Mouse (Mus musculus) adrenal gland, adult 8-10 months (tissue): ENCODE measurements around the gene Zfp426. TPM values are rescaled to one million over a fixed set of nuclear protein-coding genes. Genes with fewer than 3 reads are reported as not detected.

Experiments
- DNase-seq: peaks from one replicate; pipeline ENCODE4 v3.0.0; 2022
- total RNA-seq, 4 experiments: library from RNA; stranded (reverse); gene quantifications; 2 replicates each; pipeline ENCODE4 v1.2.4; 2022

The Zfp426 gene
- total RNA-seq, 4 experiments from 2014 or later = 29.4 to 33.4 (median 32.1) TPM

GRCm38 (mm10) chr9:20453647-20454046 lies 38.9 kb downstream of the Zfp426 start:
- no peak for DNase-seq

DNA sequence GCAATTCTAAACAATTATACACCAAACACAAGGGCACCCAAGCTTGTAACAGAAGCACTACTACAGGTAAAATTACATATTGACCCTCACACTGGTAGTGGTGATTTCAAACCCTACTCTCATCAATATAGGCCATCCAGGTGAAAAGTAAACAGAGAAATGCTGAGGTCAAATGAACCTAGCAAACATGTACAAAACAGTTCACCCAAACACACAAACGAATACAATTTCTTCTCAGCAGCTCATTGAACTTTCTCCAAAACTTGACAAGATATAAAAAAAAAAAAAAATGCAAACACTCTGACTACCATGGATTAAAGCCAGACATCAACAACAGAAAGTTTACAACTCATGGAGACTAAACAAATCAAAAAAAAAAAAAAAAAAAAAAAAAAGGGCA lies 41.1 kb downstream of the Zfp426 start:
- DNase-seq = no peak

GRCm38 (mm10) chr9:20443183-20443783 lies 49.3 kb downstream of the Zfp426 start:
- DNase-seq = no peak

GRCm38 (mm10) chr9:20430004-20430403 lies 62.5 kb downstream of the Zfp426 start:
- no peak for DNase-seq

Other genes with a start within 250 kb of the Zfp426 start
- gene Olfr39, start 210.4 kb downstream of the Zfp426 start, total RNA-seq = not detected
- not detected for gene Olfr873, start 194.2 kb downstream of the Zfp426 start, total RNA-seq
- gene Olfr18, start 156.7 kb downstream of the Zfp426 start, total RNA-seq = not detected
- 10 to 100 TPM in 2 of 4 experiments, 1 to 10 TPM in 2; 7.7 to 11.3 (median 9.4) TPM for gene Zfp560, start 107.6 kb downstream of the Zfp426 start, total RNA-seq
- gene Zfp26, start 32.6 kb downstream of the Zfp426 start, total RNA-seq = 10 to 100 TPM; 17.2 to 31.3 (median 25.7) TPM
- gene Zfp266, start 28.7 kb upstream of the Zfp426 start, total RNA-seq = 10 to 100 TPM; 35.1 to 60.2 (median 47.2) TPM
- 10 to 100 TPM in 2 of 4 experiments, 1 to 10 TPM in 2; 5.6 to 11.6 (median 9.6) TPM for gene Zfp846, start 88.5 kb upstream of the Zfp426 start, total RNA-seq
- 100 to 1,000 TPM; 273 to 388 (median 339) TPM for gene Ubl5, start 150.1 kb upstream of the Zfp426 start, total RNA-seq
- 10 to 100 TPM; 18.1 to 39.2 (median 25.6) TPM for gene Fbxl12, start 152.0 kb upstream of the Zfp426 start, total RNA-seq
- gene Pin1, start 159.3 kb upstream of the Zfp426 start, total RNA-seq = 10 to 100 TPM; 29.0 to 30.9 (median 30.3) TPM